Mouse (Mus musculus) MEL (cell line): ENCODE measurements at regions not wholly inside any gene's neighbourhood (a gene's known extent, or its start where the extent isn't known, plus 50 kb on each side); places are given as distances from the start of the nearest gene placed in this dataset.

ENCODE experiments used
- DNase-seq: peaks from one replicate; pipeline ENCODE4 v3.0.0; 2011; ENCODE audit warnings: low read depth, low spot score
- H3K27ac ChIP-seq: 2 replicates; pipeline ENCODE4 v1.5.1; 2012; ENCODE audit warnings: low read depth, mild to moderate bottlenecking, control low read depth, low read length, moderate library complexity; ENCODE audit not compliant: control insufficient read depth
- H3K27me3 ChIP-seq, 2 experiments: fragments of 150-350 bp in 1 of 2; sonication (generic) in 1 of 2; 2 replicates each; pipeline ENCODE4 v1.6.1; 2012; ENCODE audit warnings: low read length in 2 of 2, mild to moderate bottlenecking in 2 of 2, improper control_type of control experiment in 1 of 2, moderate library complexity in 1 of 2; ENCODE audit not compliant: insufficient read depth in 2 of 2, control insufficient read depth in 1 of 2
- H3K36me3 ChIP-seq, 2 experiments: 2 replicates each; pipeline ENCODE4 v1.6.1; 2012 to 2014; ENCODE audit warnings: low read length in 2 of 2, improper control_type of control experiment in 1 of 2, inconsistent platforms in 1 of 2, mild to moderate bottlenecking in 1 of 2; ENCODE audit not compliant: insufficient read depth in 2 of 2, control insufficient read depth in 1 of 2
- H3K4me1 ChIP-seq, 2 experiments: fragments of 150-350 bp in 1 of 2; sonication (generic) in 1 of 2; 2 replicates each; pipeline ENCODE4 v1.6.1; 2012; ENCODE audit warnings: low read length in 2 of 2, improper control_type of control experiment in 1 of 2, mild to moderate bottlenecking in 1 of 2; ENCODE audit not compliant: insufficient read depth in 2 of 2, control insufficient read depth in 1 of 2
- H3K4me3 ChIP-seq, 2 experiments: fragments of 150-350 bp in 1 of 2; sonication (generic) in 1 of 2; 2 replicates each; pipeline ENCODE4 v1.5.1; 2012; ENCODE audit warnings: low read depth in 2 of 2, low read length in 2 of 2, mild to moderate bottlenecking in 2 of 2, moderate library complexity in 2 of 2, control low read depth in 1 of 2, improper control_type of control experiment in 1 of 2; ENCODE audit not compliant: control insufficient read depth in 1 of 2, insufficient read depth in 1 of 2
- H3K79me2 ChIP-seq: 2 replicates; pipeline ENCODE4 v1.6.1; 2012; ENCODE audit warnings: mild to moderate bottlenecking, low read length, moderate library complexity; ENCODE audit not compliant: control insufficient read depth, poor library complexity, insufficient read depth
- H3K9ac ChIP-seq: 2 replicates; pipeline ENCODE4 v1.6.1; 2012; ENCODE audit warnings: low read depth, mild to moderate bottlenecking, control low read depth, low read length, moderate library complexity; ENCODE audit not compliant: control insufficient read depth, poor library complexity, severe bottlenecking
- H3K9me3 ChIP-seq: fragments of 150-350 bp; sonication (generic); replicated peaks from 2 replicates; pipeline ENCODE4 v1.6.1; 2012; ENCODE audit warnings: mild to moderate bottlenecking, low read length, improper control_type of control experiment, moderate library complexity; ENCODE audit not compliant: insufficient read depth
- CTCF ChIP-seq, 3 experiments: IDR thresholded peaks in 2 of 3; conservative IDR thresholded peaks in 1 of 3; 2 replicates each; pipeline ENCODE4 v1.5.1; 2011 to 2012; ENCODE audit warnings: low read length in 3 of 3, low read depth in 2 of 3, mild to moderate bottlenecking in 2 of 3, improper control_type of control experiment in 1 of 3, inconsistent platforms in 1 of 3, mixed read lengths in 1 of 3, moderate library complexity in 1 of 3; ENCODE audit not compliant: control insufficient read depth in 1 of 3, insufficient read depth in 1 of 3, poor library complexity in 1 of 3, severe bottlenecking in 1 of 3
- EP300 ChIP-seq, 2 experiments: IDR thresholded peaks; 2 replicates each; pipeline ENCODE4 v1.6.1; 2011; ENCODE audit warnings: improper control_type of control experiment in 2 of 2, low read length in 2 of 2, low read depth in 1 of 2, mild to moderate bottlenecking in 1 of 2
- GATA1 ChIP-seq: IDR thresholded peaks from 2 replicates; pipeline ENCODE4 v1.6.1; 2011; ENCODE audit warnings: low read depth, low read length, improper control_type of control experiment
- HCFC1 ChIP-seq: IDR thresholded peaks from 2 replicates; pipeline ENCODE4 v1.6.1; 2012; ENCODE audit warnings: low read depth, mild to moderate bottlenecking, inconsistent platforms, low read length, improper control_type of control experiment, moderate library complexity
- KAT2A ChIP-seq: conservative IDR thresholded peaks from 2 replicates; pipeline ENCODE4 v1.6.1; 2012; ENCODE audit warnings: low read depth, low read length, improper control_type of control experiment, inconsistent platforms
- MAZ ChIP-seq: IDR thresholded peaks from 2 replicates; pipeline ENCODE4 v1.6.1; 2012; ENCODE audit warnings: low read depth, mild to moderate bottlenecking, inconsistent platforms, low read length, improper control_type of control experiment
- USF1 ChIP-seq: IDR thresholded peaks from 2 replicates; pipeline ENCODE4 v1.6.1; 2014; ENCODE audit warnings: low read depth, mild to moderate bottlenecking, inconsistent platforms, low read length, improper control_type of control experiment, moderate library complexity
- USF2 ChIP-seq, 2 experiments: IDR thresholded peaks; 2 replicates each; pipeline ENCODE4 v1.6.1; 2011 to 2012; ENCODE audit warnings: improper control_type of control experiment in 2 of 2, low read length in 2 of 2, borderline replicate concordance in 1 of 2, inconsistent platforms in 1 of 2, low read depth in 1 of 2, mild to moderate bottlenecking in 1 of 2; ENCODE audit not compliant: insufficient read depth in 1 of 2

- H3K9ac ChIP-seq: no peak overlapping the region
- H3K27me3 ChIP-seq: no peaks in the 10 kb centered on the region
- no peak for DNase-seq
- peak overlapping the region in 1 of 2 experiments; percentile 9; a peak in 1 of 4 replicates for H3K4me3 ChIP-seq
- no peaks in the 10 kb centered on the region for H3K4me1 ChIP-seq
- no peak overlapping the region for H3K27ac ChIP-seq
- no peak for TF ChIP-seq EP300 (IDR thresholded peaks at IDR 0.05; ENCODE audit: low read depth in 1 of 2, low read length in 2 of 2)
- no peak for TF ChIP-seq USF2 (IDR thresholded peaks at IDR 0.05; ENCODE audit: borderline replicate concordance in 1 of 2, insufficient read depth in 1 of 2, low read depth in 1 of 2, low read length in 2 of 2)
- TF ChIP-seq GATA1: no peak
- H3K9me3 ChIP-seq: no peaks in the 10 kb centered on the region
- H3K79me2 ChIP-seq: no peaks in the 10 kb centered on the region
- H3K36me3 ChIP-seq: no peaks in the 10 kb centered on the region
These were observed 65.3 kb upstream of the Gm11238 start for GRCm38 (mm10) chr4:73542331-73542730.

GRCm38 (mm10) chr4:73531604-73532003 is 76.1 kb upstream of the Gm11238 start:
- H3K27ac ChIP-seq: no peak overlapping the region
- H3K36me3 ChIP-seq: no peaks in the 10 kb centered on the region
- no peaks in the 10 kb centered on the region for H3K79me2 ChIP-seq
- DNase-seq: no peak
- H3K4me3 ChIP-seq: no peak overlapping the region
- H3K9me3 ChIP-seq: no peaks in the 10 kb centered on the region
- no peaks in the 10 kb centered on the region for H3K4me1 ChIP-seq
- H3K27me3 ChIP-seq: no peaks in the 10 kb centered on the region
- no peak overlapping the region for H3K9ac ChIP-seq
- no peak for TF ChIP-seq USF1
- TF ChIP-seq HCFC1: no peak
- no peak for TF ChIP-seq CTCF (IDR thresholded peaks at IDR 0.05 in 2 of 3, conservative IDR thresholded peaks at IDR 0.05 in 1 of 3; ENCODE audit: control insufficient read depth in 1 of 3, insufficient read depth in 1 of 3, low read depth in 2 of 3, low read length in 3 of 3, poor library complexity in 1 of 3, severe bottlenecking in 1 of 3)
- TF ChIP-seq KAT2A: no peak
- no peak for TF ChIP-seq MAZ

GRCm38 (mm10) chr4:73524579-73525208 is 83.0 kb upstream of the Gm11238 start:
- no peaks in the 10 kb centered on the region for H3K36me3 ChIP-seq
- H3K27me3 ChIP-seq: no peaks in the 10 kb centered on the region
- TF ChIP-seq KAT2A: no peak
- H3K9me3 ChIP-seq: no peaks in the 10 kb centered on the region
- no peak overlapping the region for H3K27ac ChIP-seq
- no peaks in the 10 kb centered on the region for H3K4me1 ChIP-seq
- DNase-seq: no peak
- no peak overlapping the region for H3K4me3 ChIP-seq
- H3K9ac ChIP-seq: no peak overlapping the region
- H3K79me2 ChIP-seq: no peaks in the 10 kb centered on the region
